Mouse (Mus musculus): ENCODE results near the gene Mpv17l.

DNA sequence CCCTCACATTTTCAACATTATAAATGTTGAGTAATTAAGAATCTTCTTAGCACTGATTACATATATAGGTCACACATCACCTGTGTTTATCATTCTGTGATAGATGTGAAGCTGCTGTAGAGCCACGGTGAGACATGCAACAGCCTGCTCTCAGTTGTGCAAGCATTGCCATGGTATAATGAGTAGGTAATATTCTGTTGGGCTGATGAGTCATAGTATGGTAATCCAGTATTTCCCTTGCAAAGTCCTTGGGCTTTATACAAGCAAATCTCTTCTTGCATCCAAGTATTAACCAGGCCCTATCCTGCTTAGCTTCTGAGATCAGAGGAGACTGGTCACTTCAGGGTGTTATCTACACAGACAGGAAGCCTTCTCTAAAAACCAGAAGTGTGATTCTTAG lies 66.1 kb downstream of the Mpv17l start:
- no peak for TF ChIP-seq EP300 (optimal IDR thresholded peaks at IDR 0.05)
- no peak for TF ChIP-seq CTCF (IDR thresholded peaks at IDR 0.05; ENCODE audit: low read depth)
